Mouse (Mus musculus): ENCODE data around the gene Zbtb39. TPM values are rescaled to one million over a fixed set of nuclear protein-coding genes. Genes with fewer than 3 reads are reported as not detected.

The Zbtb39 gene
- polyA plus RNA-seq, 1 experiment = 7.4 TPM

- no peaks in the 10 kb centered on the region for H3K4me1 ChIP-seq (replicated peaks; ENCODE audit: control insufficient read depth, insufficient read depth, low read length)
- TF ChIP-seq CTCF (IDR thresholded peaks at IDR 0.05; ENCODE audit: borderline replicate concordance, control insufficient read depth, extremely low read depth, insufficient read depth, low read length, poor library complexity) = no peak
- TF ChIP-seq POLR2A (IDR thresholded peaks at IDR 0.05; ENCODE audit: control insufficient read depth, extremely low read depth, insufficient read depth, low read length, poor library complexity) = no peak
- no peak for DNase-seq
- H3K27me3 ChIP-seq (ENCODE audit: control insufficient read depth, insufficient read depth, low read length) = no peaks in the 10 kb centered on the region
- 35% methylated on average over 5 of the region's 5 CpGs for WGBS
- no peak overlapping the region for H3K4me3 ChIP-seq (ENCODE audit: control insufficient read depth, insufficient read depth, low read length)
- H3K36me3 ChIP-seq (ENCODE audit: control insufficient read depth, insufficient read depth, low read length) = no peaks in the 10 kb centered on the region
- no peak overlapping the region for H3K27ac ChIP-seq (ENCODE audit: control insufficient read depth, insufficient read depth, low read length)
Measured at GRCm38 (mm10) chr10:127731397-127731796, 7.9 kb upstream of the Zbtb39 start.

GRCm38 (mm10) chr10:127734434-127734833, 4.9 kb upstream of the Zbtb39 start:
- Histone ChIP-seq H3K36me3 (ENCODE audit: control insufficient read depth, insufficient read depth, low read length) (no peaks in the 10 kb centered on the region), H3K4me1 (replicated peaks; ENCODE audit: control insufficient read depth, insufficient read depth, low read length) (peaks cover 8% of the 10 kb centered on the region), H3K4me3 (ENCODE audit: control insufficient read depth, insufficient read depth, low read length) (no peak overlapping the region), H3K27ac (ENCODE audit: control insufficient read depth, insufficient read depth, low read length) (no peak overlapping the region), H3K27me3 (ENCODE audit: control insufficient read depth, insufficient read depth, low read length) (no peaks in the 10 kb centered on the region)
- no peak for TF ChIP-seq CTCF (IDR thresholded peaks at IDR 0.05; ENCODE audit: borderline replicate concordance, control insufficient read depth, extremely low read depth, insufficient read depth, low read length, poor library complexity)
- no peak for TF ChIP-seq POLR2A (IDR thresholded peaks at IDR 0.05; ENCODE audit: control insufficient read depth, extremely low read depth, insufficient read depth, low read length, poor library complexity)
- 51% methylated on average over 5 of the region's 5 CpGs for WGBS
- DNase-seq = no peak

- Histone ChIP-seq H3K4me3 (ENCODE audit: control insufficient read depth, insufficient read depth, low read length) (no peak overlapping the region), H3K27me3 (ENCODE audit: control insufficient read depth, insufficient read depth, low read length) (no peaks in the 10 kb centered on the region; the same call in 1 of the 2 replicates), H3K27ac (ENCODE audit: control insufficient read depth, insufficient read depth, low read length) (no peak overlapping the region), H3K36me3 (ENCODE audit: control insufficient read depth, insufficient read depth, low read length) (no peaks in the 10 kb centered on the region), H3K4me1 (replicated peaks; ENCODE audit: control insufficient read depth, insufficient read depth, low read length) (peaks cover 12% of the 10 kb centered on the region)
- 41% methylated on average over 2 of the region's 2 CpGs for WGBS
- TF ChIP-seq CTCF (IDR thresholded peaks at IDR 0.05; ENCODE audit: borderline replicate concordance, control insufficient read depth, extremely low read depth, insufficient read depth, low read length, poor library complexity) (no peak), POLR2A (IDR thresholded peaks at IDR 0.05; ENCODE audit: control insufficient read depth, extremely low read depth, insufficient read depth, low read length, poor library complexity) (no peak)
- no peak for DNase-seq
Measured at GRCm38 (mm10) chr10:127736266-127736665, 3.1 kb upstream of the Zbtb39 start.

GRCm38 (mm10) chr10:127736916-127737315, 2.4 kb upstream of the Zbtb39 start:
- WGBS = 46% methylated on average over 4 of the region's 4 CpGs
- DNase-seq = no peak
- Histone ChIP-seq H3K27me3 (ENCODE audit: control insufficient read depth, insufficient read depth, low read length) (no peaks in the 10 kb centered on the region; the same call in 1 of the 2 replicates), H3K4me3 (ENCODE audit: control insufficient read depth, insufficient read depth, low read length) (no peak overlapping the region), H3K36me3 (ENCODE audit: control insufficient read depth, insufficient read depth, low read length) (0 out of 2 replicates have a peak, but pooled peaks cover 1% of the 10 kb centered on the region), H3K4me1 (replicated peaks; ENCODE audit: control insufficient read depth, insufficient read depth, low read length) (peaks cover 12% of the 10 kb centered on the region), H3K27ac (ENCODE audit: control insufficient read depth, insufficient read depth, low read length) (no peak overlapping the region)
- no peak for TF ChIP-seq POLR2A (IDR thresholded peaks at IDR 0.05; ENCODE audit: control insufficient read depth, extremely low read depth, insufficient read depth, low read length, poor library complexity)
- TF ChIP-seq CTCF (IDR thresholded peaks at IDR 0.05; ENCODE audit: borderline replicate concordance, control insufficient read depth, extremely low read depth, insufficient read depth, low read length, poor library complexity) = no peak

- no peaks in the 10 kb centered on the region; the same call in 1 of the 2 replicates for H3K27me3 ChIP-seq (ENCODE audit: control insufficient read depth, insufficient read depth, low read length)
- peaks cover 6% of the 10 kb centered on the region; the same call in 1 of the 2 replicates for H3K36me3 ChIP-seq (ENCODE audit: control insufficient read depth, insufficient read depth, low read length)
- H3K4me3 ChIP-seq (ENCODE audit: control insufficient read depth, insufficient read depth, low read length) = no peak overlapping the region
- H3K27ac ChIP-seq (ENCODE audit: control insufficient read depth, insufficient read depth, low read length) = no peak overlapping the region; the same call in 1 of the 2 replicates
- TF ChIP-seq CTCF (IDR thresholded peaks at IDR 0.05; ENCODE audit: borderline replicate concordance, control insufficient read depth, extremely low read depth, insufficient read depth, low read length, poor library complexity) (no peak), POLR2A (IDR thresholded peaks at IDR 0.05; ENCODE audit: control insufficient read depth, extremely low read depth, insufficient read depth, low read length, poor library complexity) (no peak)
- 58% methylated on average over 2 of the region's 2 CpGs for WGBS
- DNase-seq = no peak
- peaks cover 12% of the 10 kb centered on the region for H3K4me1 ChIP-seq (replicated peaks; ENCODE audit: control insufficient read depth, insufficient read depth, low read length)
Measured at GRCm38 (mm10) chr10:127737552-127737951, 1.8 kb upstream of the Zbtb39 start.

DNA sequence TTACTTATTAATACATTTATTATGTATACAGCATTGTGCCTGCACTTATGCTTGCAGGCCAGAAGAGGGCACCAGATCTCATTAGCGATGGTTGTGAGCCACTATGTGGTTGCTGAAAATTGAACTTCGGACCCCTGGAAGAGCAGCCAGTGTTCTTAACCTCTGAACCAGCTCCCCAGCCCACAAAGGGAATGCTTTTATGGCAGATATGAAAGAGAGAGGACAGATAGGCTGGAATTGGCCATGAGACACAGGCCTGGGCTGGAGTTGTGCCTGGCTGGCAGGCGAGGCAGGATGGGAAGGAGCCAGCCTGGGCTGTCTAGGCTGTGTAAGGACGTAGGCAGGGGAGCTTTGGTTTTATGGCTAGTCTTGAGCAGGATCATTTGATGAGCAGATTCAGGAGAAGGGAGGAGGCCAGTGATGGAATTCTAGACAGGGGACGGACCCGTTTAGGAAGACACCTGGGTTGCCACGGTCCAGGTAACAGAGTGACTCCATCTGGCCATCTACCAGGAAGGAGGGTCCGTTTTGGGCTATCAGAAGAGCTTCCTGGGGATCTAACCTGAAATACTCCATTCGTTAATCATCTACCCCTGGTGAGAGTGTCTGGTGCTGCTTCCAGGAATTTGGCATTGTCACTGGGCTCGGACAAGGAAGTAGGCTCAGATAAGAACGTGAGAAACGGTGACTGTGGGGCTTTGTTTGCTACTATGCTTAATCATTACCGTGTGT, 1.0 kb upstream of the Zbtb39 start:
- Histone ChIP-seq H3K4me1 (replicated peaks; ENCODE audit: control insufficient read depth, insufficient read depth, low read length) (peaks cover 12% of the 10 kb centered on the region), H3K27me3 (ENCODE audit: control insufficient read depth, insufficient read depth, low read length) (no peaks in the 10 kb centered on the region; the same call in 1 of the 2 replicates), H3K27ac (ENCODE audit: control insufficient read depth, insufficient read depth, low read length) (no peak overlapping the region), H3K4me3 (ENCODE audit: control insufficient read depth, insufficient read depth, low read length) (no peak overlapping the region), H3K36me3 (ENCODE audit: control insufficient read depth, insufficient read depth, low read length) (peaks cover 13% of the 10 kb centered on the region)
- TF ChIP-seq CTCF (IDR thresholded peaks at IDR 0.05; ENCODE audit: borderline replicate concordance, control insufficient read depth, extremely low read depth, insufficient read depth, low read length, poor library complexity) (peak; percentile 62; the same call in 1 of the 2 replicates), POLR2A (IDR thresholded peaks at IDR 0.05; ENCODE audit: control insufficient read depth, extremely low read depth, insufficient read depth, low read length, poor library complexity) (no peak)
- peak; percentile 39 for DNase-seq
- 52% methylated on average over 13 of the region's 13 CpGs for WGBS

Data from thymus, adult 2 months (tissue).